Mouse (Mus musculus) retina, embryonic 14.5 days (tissue): ENCODE results near the gene Olfr113.
"Not testable (repeated sequence)": the region's sequence is repeated elsewhere in the genome, so short reads cannot be mapped to it uniquely, and the experiment has no call there.

Experiments
- DNase-seq: peaks from one replicate; pipeline ENCODE4 v3.0.0-alpha.2; 2015; ENCODE audit warnings: low spot score

Olfr113 gene

DNA sequence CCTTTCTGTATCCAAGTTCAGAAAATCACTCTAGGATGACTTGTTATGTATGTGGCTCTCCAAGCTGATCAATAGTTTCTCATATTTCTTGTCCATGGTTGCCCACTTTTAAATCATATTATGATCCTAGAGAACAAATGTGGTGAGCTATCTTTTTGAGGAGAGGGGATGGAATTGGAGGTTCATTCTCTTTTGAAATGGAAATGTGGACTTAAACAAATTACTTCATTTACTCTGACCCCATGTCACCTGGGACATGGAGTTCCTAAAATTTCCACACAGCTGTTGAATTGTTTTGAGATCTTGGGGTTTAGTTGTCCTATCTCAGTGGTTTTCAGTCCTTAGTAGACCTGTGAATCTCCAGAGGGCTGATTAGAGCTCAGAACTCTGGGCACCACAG is at the start of gene Olfr113:
Gene Olfr113, minus strand, starts transcription at position 101 of the 400 bp plus-strand sequence.
- DNase-seq: no peak

DNA sequence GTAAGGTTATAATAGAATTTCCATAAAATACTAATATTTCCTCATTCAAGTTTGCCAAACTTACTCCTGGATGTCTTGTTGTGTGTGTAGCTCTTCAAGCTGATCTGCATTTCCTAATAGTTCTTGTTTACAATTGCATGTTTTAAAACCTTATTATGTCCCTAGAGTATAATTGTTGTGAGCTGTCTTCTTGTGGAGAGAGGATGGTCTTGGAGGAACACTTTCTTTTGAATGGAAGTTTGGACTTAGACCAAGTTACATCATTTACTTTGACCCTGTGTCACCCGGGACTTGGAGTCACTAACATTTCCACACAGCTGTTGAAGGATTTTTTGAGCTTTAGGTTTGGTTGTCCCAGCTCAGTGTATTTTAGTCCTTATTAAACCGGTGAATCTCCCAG is 49.5 kb upstream of the Olfr113 start, which contains the start of the genes Olfr115 and Olfr116:
Gene Olfr115, minus strand, starts transcription at position 101 of the 400 bp plus-strand sequence.
Gene Olfr116, minus strand, starts transcription at position 191 of the 400 bp plus-strand sequence.
- no peak for DNase-seq

DNA sequence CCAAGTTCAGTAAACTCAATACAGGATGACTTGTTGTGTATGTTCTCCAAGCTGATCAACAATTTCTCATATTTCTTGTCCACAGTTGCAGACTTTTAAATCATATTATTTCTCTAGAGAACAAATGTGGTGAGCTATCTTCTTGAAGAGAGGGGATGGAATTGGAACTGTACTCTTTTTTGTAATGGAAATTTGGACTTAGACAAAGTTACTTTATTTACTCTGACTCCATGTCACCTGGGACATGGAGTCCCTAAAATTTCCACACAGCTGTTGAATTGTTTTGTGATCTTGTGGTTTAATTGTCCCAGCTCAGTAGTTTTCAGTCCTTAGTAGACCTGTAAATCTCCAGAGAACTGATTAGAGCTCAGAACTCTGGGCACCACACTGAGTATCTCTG is 15.2 kb upstream of the Olfr113 start, which contains the start of gene Olfr114:
Gene Olfr114, minus strand, starts transcription at position 101 of the 400 bp plus-strand sequence.
- no peak for DNase-seq

DNA sequence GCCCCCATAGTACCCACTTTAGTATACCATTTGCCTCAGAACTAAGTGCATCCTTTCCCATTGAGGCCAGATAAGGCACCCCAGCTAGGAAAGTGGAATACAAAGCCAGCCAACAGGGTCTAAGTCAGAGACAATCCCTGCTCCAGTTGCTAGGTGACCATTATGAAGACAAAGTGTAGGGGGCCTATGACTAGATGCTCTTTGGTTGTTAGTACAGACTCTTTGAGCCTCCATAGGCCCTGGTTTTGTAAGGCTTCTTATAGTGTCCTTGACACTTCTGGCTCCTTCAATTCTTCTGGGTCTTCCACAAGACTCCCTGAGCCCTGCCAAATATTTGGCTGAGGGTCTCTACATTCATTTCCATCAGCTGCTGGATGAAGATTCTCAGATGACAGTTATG is 8.1 kb downstream of the Olfr113 start, which contains the start of gene Olfr112:
Gene Olfr112, minus strand, starts transcription at position 101 of the 400 bp plus-strand sequence.
- no peak for DNase-seq

DNA sequence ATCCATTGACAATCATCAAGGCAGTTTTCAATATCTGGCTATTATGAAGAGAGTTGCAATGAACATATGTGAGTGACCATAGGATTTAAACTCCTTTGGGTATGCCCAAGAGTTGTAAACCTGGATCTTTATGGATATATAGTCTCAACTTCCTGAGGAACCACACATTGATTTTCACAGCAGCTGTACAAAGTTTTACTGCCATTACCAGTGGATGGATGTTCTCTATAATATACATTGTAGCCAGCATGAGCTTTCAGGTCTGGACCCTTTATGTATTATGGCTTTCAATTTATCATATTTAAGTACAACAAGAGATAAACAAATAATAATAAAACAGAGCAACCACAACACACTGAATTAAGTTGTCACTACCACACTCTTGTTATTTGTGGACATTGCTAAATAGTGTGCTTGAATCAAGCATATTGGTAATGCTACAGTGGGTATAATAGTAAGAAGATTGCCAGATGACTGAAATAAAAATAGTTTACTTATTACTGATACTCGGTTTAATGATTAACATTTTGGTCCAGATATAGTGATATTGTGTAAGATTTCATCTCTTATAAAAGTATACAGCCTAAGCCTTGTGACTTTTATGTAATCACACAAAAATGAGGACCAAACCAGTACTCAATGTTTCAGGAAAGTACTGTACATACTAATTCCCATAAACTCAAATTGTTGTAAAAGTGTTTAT is 18.4 kb downstream of the Olfr113 start:
- DNase-seq: no peak

DNA sequence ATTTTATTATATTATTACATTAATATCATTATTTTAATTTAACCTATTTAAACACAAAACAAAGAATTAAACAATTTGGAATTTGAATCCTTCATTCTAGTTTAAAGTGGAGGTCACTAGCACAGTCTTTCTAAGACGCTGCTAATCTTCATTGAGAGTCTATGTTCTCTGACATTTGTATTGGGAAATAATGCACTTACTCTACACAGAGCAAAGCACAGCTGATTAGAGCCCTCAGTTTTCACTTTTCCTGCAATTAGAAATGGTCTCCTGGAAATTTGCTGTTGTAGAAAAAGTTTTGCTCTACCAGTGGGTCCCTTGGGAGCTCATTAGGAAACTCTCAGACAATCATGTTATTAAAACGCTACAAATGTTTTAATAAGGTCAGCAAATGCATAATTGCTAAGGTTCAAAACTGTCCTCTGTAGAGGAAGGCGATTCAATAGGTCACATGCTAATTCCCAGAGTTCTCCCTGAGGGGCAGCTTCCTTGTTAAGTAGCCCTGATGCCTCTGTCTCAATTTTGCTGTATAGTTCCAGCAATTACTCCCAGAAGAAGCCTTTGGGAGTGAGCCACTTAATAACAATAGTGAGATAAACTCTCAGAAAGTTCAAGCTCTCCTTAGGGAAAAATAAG is 33.5 kb downstream of the Olfr113 start:
- DNase-seq: peak; percentile 8

DNA sequence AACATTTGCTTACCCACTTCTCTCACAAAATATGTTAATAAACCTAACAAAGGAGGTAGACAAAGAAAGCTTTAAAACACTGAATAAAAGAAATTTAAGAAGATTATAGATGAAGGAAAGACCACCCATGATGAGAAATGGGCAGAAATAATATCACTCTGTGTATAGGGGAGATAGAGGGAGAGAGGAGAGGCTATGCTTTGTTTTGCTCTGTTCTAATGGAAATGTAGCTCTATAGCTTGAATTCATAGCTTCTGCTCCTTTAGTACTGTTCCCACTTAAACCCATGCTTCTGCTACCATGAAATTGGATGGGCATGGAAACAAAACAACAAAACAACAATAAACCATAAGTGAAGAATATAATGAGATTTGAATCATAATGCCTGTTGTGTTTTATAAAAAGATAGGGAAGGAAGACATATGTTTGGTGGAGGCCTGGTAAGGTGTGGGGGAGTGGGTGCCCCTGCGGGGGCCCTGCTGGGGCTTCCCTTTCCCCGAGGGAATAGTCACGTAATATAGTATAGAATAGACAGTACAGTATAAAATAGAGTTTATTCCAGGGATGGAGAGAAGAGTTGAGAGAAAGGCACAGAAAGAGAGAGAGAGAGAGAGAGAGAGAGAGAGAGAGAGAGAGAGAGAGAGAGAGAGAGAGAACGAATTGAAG is 35.9 kb downstream of the Olfr113 start:
- no peak for DNase-seq

DNA sequence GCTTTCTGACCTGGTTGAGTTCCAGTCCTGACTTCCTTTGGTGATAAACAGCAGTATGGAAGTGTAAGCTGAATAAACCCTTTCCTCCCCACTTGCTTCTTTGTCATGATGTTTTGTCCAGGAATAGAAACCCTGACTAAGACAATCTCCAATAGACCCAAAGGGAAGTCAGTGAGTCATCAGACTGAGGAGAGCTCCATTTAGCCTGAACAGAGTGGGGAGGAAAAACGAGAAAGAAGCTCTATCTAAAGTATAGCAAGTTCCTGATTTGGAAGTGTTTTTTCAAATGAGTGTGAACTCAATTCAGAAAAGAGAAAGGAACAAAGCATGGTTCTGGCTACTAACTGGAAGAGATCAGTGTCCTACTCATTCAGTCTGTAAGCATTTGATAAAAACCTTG is 39.0 kb downstream of the Olfr113 start:
- not testable (repeated sequence) for DNase-seq

DNA sequence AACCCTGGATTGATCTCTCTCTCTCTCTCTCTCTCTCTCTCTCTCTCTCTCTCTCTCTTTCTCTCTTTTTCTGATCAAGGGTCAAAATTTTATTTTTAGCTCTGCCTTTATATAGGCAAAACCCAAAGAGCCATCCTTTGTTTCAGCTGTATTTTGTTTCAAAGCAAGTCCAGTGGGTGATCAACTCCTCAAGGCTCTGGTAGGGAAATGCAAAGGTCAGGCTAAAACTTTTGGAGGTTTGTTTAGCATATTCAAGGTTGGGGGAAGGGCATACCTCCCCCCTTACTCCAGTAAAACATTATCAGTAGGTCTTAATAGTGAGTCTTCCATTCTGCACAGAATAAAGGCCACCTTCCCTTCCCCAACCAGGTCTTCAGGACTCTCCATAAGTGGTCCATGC is 42.3 kb downstream of the Olfr113 start:
- DNase-seq: no peak

DNA sequence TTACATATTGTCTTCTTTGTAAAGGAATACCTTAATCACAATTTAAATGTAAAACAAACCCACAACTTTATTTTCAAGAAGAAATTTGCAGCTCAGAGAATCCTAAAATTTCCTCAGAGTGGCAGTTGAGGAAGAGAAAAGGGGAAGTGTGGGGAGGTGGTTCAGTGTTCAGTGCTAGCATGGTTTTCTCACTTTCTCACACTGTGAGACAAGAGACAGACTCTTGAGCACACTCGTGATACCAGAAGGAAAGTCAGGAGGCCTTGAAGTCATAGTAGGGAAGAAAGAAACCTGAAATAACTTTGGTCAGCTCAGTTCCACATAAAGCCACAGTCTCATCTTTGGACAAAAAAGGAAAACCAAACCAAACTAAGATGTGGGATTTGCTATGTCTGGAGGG is 52.0 kb downstream of the Olfr113 start:
- DNase-seq: not testable (repeated sequence)

DNA sequence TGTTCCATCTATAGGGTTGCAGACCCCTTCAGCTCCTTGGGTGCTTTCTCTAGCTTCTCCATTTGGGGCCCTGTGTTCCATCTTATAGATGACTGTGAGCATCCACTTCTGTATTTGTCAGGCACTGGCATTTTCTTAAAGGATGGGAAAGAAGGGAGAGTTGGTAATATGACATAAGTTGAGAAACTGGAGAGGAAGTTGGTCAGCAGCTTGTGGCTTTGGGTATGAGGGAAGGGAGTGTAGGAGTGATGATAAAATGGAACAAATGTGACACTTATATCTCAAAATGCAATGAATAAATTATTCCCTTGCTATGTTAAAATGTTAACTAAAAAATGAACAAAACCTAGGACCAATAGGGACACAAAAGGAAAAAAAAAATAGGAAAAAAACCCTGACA is 52.9 kb downstream of the Olfr113 start:
- not testable (repeated sequence) for DNase-seq
